Mouse (Mus musculus): ENCODE results near the gene Gm10135.
"Not testable (repeated sequence)": the region's sequence is repeated elsewhere in the genome, so short reads cannot be mapped to it uniquely, and the experiment has no call there.

Gene Gm10135

GRCm38 (mm10) chr5:72957281-72957680 is 17.2 kb downstream of the Gm10135 start:
- DNase-seq: no peak

GRCm38 (mm10) chr5:72953996-72954604 is 20.4 kb downstream of the Gm10135 start:
- no peak for DNase-seq

DNA sequence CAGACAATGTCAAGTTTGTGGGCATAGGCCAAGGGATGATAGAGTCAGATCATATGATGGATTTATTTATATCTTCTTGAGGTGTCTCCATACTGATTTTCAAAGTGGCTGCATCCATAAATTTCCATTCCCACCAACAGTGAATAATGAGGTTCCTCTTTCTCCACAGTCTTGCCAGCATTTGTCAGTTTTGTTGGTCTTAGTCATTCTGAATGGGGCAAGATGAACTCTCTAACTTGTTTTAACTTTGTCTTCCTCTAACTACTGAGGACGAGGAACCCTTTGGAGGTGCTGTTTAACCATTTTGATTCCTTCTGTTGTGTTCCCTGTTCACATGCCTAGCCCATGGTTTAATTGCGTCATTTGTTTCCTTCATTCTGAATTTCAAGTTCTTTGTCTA is 24.2 kb downstream of the Gm10135 start:
- no peak for DNase-seq

GRCm38 (mm10) chr5:72948136-72948535 is 26.4 kb downstream of the Gm10135 start:
- DNase-seq: no peak

DNA sequence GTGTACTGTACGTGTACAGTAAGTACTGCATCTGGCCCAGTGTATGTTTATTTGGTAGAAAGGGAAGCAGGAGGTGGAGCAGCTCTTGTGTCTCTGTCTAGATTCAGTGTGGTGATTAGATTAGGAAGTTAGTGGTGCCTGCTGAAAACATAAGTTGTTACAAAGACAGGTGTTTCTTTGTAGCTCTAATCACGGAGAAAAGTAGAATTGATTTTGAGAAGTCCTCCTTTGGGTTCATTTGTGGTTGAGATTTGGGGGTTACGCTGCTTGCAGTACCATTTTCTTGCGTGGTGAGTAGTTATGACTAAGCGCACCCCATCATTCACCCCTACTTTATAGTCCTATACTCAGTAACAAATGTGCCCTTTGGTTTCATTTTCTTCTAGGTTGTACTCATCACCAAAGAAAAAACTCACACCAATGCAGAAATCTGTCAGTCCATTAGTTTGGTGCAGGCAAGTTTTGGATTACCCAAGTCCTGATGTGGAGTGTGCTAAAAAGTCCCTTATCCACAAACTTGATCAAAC is 33.5 kb downstream of the Gm10135 start:
- DNase-seq: no peak

DNA sequence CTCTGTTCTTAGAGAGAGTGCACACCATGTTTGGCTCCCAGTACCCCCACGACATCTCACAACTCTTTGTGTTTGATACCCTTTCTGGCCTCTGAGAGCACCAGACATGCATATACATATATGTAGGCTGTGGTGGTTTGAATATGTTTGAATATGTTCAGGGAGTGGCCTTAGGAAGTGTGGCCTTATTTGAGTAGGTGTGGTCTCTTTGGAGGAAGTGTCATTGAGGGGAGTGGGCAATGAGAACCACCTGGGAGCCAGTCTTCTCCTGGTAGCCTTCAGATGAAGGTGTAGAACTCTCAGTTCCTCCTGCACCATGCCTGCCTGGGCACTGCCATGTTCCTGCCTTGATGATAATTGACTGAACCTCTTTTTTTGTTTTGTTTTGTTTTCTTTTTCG is 35.2 kb downstream of the Gm10135 start:
- DNase-seq: no peak

GRCm38 (mm10) chr5:72938421-72938820 is 36.1 kb downstream of the Gm10135 start:
- not testable (repeated sequence) for DNase-seq

- DNase-seq: no peak
Observed at GRCm38 (mm10) chr5:72933026-72933675, 41.4 kb downstream of the Gm10135 start.

- no peak for DNase-seq
Observed at GRCm38 (mm10) chr5:72927074-72927473, 47.4 kb downstream of the Gm10135 start.

GRCm38 (mm10) chr5:72922796-72923195 is 51.7 kb downstream of the Gm10135 start:
- DNase-seq: no peak

DNA sequence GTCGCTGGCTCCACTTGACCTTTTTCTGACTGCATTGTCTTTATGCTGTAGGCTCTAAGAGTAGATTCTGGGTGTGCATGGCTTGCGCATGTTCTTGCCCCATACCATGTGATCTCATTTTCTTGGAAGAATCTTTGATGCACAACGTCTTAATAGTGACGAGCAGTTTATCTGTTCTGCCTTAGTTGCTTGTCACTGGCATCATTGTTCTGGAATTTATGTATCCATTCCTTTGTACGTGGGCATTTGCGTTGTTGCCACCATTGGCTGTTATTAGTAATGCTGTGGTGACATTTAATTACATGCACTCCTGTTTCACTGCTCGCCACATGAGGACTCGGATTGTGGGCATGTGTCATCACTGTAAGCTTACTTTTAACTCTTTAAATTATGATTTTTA is 53.3 kb downstream of the Gm10135 start:
- no peak for DNase-seq

DNA sequence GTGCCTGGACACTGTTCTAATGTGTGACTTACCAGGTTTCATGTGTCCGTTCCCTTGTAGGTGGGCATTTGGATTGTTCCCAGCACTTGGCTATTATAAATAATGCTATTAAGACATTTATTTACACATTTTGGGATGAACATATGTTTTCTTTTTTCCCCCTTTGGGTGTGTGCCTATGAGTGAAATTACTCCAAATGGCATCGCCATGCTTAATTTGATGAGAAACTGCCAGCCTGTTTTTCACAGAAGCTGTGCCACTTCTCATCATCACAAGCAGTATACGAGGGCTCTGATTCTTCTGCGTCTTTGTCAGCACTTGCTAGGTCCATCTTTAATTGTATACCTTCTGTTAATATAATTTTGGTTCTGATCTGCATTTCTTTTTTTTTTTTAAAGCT is 54.1 kb downstream of the Gm10135 start:
- no peak for DNase-seq

DNA sequence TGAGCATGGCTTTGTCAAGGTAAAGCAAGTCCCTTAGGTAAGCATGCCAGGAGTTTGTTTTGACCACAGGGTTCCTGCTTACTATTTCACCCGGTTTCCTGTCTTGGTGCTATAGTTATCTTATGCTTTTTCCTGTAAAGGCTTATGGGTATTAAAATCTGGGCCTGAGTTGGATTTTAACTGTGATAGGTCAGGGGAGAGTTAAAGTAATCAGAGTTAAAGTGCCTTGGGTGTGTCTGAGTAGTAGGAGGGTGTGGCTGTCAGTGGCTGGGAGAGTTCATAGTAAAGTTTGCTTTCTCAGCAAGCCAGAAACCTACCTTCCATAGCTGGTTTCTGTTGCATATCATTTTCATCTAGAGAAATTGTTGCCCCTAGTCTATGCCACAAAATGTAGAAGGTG is 57.7 kb downstream of the Gm10135 start:
- no peak for DNase-seq

GRCm38 (mm10) chr5:72916048-72916447 is 58.5 kb downstream of the Gm10135 start:
- DNase-seq: no peak
